Mouse (Mus musculus): ENCODE results near the gene Midn. TPM values are rescaled to one million over a fixed set of nuclear protein-coding genes. Genes with fewer than 3 reads are reported as not detected.
A peak's percentile ranks its signal among the peaks of the same experiment; 100 is the strongest.

Midn gene
- polyA plus RNA-seq, 1 experiment from 2014 or later, result 19.4 TPM

GRCm38 (mm10) chr10:80145896-80146295 lies 2.2 kb upstream of the Midn start:
- peaks cover 65% of the 10 kb centered on the region for H3K4me1 ChIP-seq
- peak overlapping the region; percentile 11; the same call in 1 of the 2 replicates for H3K9ac ChIP-seq (replicated peaks)
- H3K27me3 ChIP-seq (replicated peaks), result no peaks in the 10 kb centered on the region
- 0 out of 2 replicates have a peak overlapping the region, but pooled peaks have one; percentile 4 for H3K4me2 ChIP-seq
- H3K36me3 ChIP-seq, result peaks cover 25% of the 10 kb centered on the region
- no peak overlapping the region for H3K27ac ChIP-seq (replicated peaks)
- ATAC-seq (ENCODE audit: low FRiP score), result no peak
- no peak overlapping the region for H3K4me3 ChIP-seq (replicated peaks)
- WGBS, result 77% methylated on average over 6 of the region's 6 CpGs
- H3K9me3 ChIP-seq (replicated peaks), result no peaks in the 10 kb centered on the region

- Histone ChIP-seq H3K4me3 (replicated peaks) (no peak overlapping the region), H3K27me3 (replicated peaks) (no peaks in the 10 kb centered on the region), H3K27ac (replicated peaks) (peak overlapping the region; percentile 100; the same call in 1 of the 2 replicates), H3K4me2 (no peak overlapping the region), H3K36me3 (peaks cover 25% of the 10 kb centered on the region), H3K9ac (replicated peaks) (peak overlapping the region; percentile 15; the same call in 1 of the 2 replicates), H3K9me3 (replicated peaks) (no peaks in the 10 kb centered on the region), H3K4me1 (peaks cover 60% of the 10 kb centered on the region)
- no peak for ATAC-seq (ENCODE audit: low FRiP score)
- WGBS, result 82% methylated on average over 4 of the region's 4 CpGs
Measured at GRCm38 (mm10) chr10:80146568-80147011, 1.5 kb upstream of the Midn start.

GRCm38 (mm10) chr10:80147146-80147718 lies 840 bp upstream of the Midn start:
- Histone ChIP-seq H3K9me3 (replicated peaks) (no peaks in the 10 kb centered on the region), H3K9ac (replicated peaks) (peak overlapping the region; percentile 96), H3K36me3 (peaks cover 29% of the 10 kb centered on the region), H3K4me3 (replicated peaks) (peak overlapping the region; percentile 93), H3K4me1 (peaks cover 63% of the 10 kb centered on the region), H3K4me2 (peak overlapping the region; percentile 94), H3K27me3 (replicated peaks) (no peaks in the 10 kb centered on the region), H3K27ac (replicated peaks) (peak overlapping the region; percentile 100)
- no peak for ATAC-seq (ENCODE audit: low FRiP score)
- WGBS, result 70% methylated on average over 5 of the region's 5 CpGs

- no peaks in the 10 kb centered on the region for H3K27me3 ChIP-seq (replicated peaks)
- H3K4me1 ChIP-seq, result peaks cover 66% of the 10 kb centered on the region
- peak overlapping the region; percentile 93 for H3K4me3 ChIP-seq (replicated peaks)
- peaks cover 41% of the 10 kb centered on the region for H3K36me3 ChIP-seq
- ATAC-seq (ENCODE audit: low FRiP score), result peak; percentile 61
- H3K4me2 ChIP-seq, result peak overlapping the region; percentile 94
- H3K27ac ChIP-seq (replicated peaks), result peak overlapping the region; percentile 100
- H3K9me3 ChIP-seq (replicated peaks), result no peaks in the 10 kb centered on the region
- H3K9ac ChIP-seq (replicated peaks), result peak overlapping the region; percentile 96
- under 1% methylated on average over 55 of the region's 57 CpGs for WGBS
Measured at GRCm38 (mm10) chr10:80148610-80149290, 678 bp downstream of the Midn start.

GRCm38 (mm10) chr10:80149291-80150225 lies 1.5 kb downstream of the Midn start:
- H3K36me3 ChIP-seq, result peaks cover 42% of the 10 kb centered on the region
- H3K27ac ChIP-seq (replicated peaks), result peak overlapping the region; percentile 100
- under 1% methylated on average over 83 of the region's 88 CpGs for WGBS
- H3K9ac ChIP-seq (replicated peaks), result peak overlapping the region; percentile 97
- peaks cover 66% of the 10 kb centered on the region for H3K4me1 ChIP-seq
- H3K4me2 ChIP-seq, result peak overlapping the region; percentile 94
- no peaks in the 10 kb centered on the region for H3K9me3 ChIP-seq (replicated peaks)
- ATAC-seq (ENCODE audit: low FRiP score), result peak; percentile 89
- H3K27me3 ChIP-seq (replicated peaks), result no peaks in the 10 kb centered on the region
- peak overlapping the region; percentile 93 for H3K4me3 ChIP-seq (replicated peaks)

- Histone ChIP-seq H3K27me3 (replicated peaks) (no peaks in the 10 kb centered on the region), H3K4me2 (peak overlapping the region; percentile 94), H3K27ac (replicated peaks) (peak overlapping the region; percentile 100), H3K36me3 (peaks cover 43% of the 10 kb centered on the region), H3K9me3 (replicated peaks) (no peaks in the 10 kb centered on the region), H3K9ac (replicated peaks) (peak overlapping the region; percentile 97), H3K4me3 (replicated peaks) (peak overlapping the region; percentile 93), H3K4me1 (peaks cover 67% of the 10 kb centered on the region)
- ATAC-seq (ENCODE audit: low FRiP score), result no peak
- under 1% methylated on average over 59 of the region's 71 CpGs for WGBS
Measured at GRCm38 (mm10) chr10:80150226-80151210, 2.4 kb downstream of the Midn start.

- H3K9ac ChIP-seq (replicated peaks), result peak overlapping the region; percentile 97
- no peaks in the 10 kb centered on the region for H3K9me3 ChIP-seq (replicated peaks)
- peak overlapping the region; percentile 93 for H3K4me3 ChIP-seq (replicated peaks)
- H3K27me3 ChIP-seq (replicated peaks), result no peaks in the 10 kb centered on the region
- no peak for ATAC-seq (ENCODE audit: low FRiP score)
- under 1% methylated on average over 26 of the region's 26 CpGs for WGBS
- H3K36me3 ChIP-seq, result peaks cover 43% of the 10 kb centered on the region
- H3K4me1 ChIP-seq, result peaks cover 63% of the 10 kb centered on the region
- H3K4me2 ChIP-seq, result peak overlapping the region; percentile 94
- H3K27ac ChIP-seq (replicated peaks), result peak overlapping the region; percentile 100
Measured at GRCm38 (mm10) chr10:80151211-80152034, 3.4 kb downstream of the Midn start.

GRCm38 (mm10) chr10:80152071-80152872 lies 4.2 kb downstream of the Midn start:
- H3K27me3 ChIP-seq (replicated peaks), result no peaks in the 10 kb centered on the region
- peak overlapping the region; percentile 94 for H3K4me2 ChIP-seq
- H3K4me3 ChIP-seq (replicated peaks), result peak overlapping the region; percentile 93
- peak overlapping the region; percentile 100 for H3K27ac ChIP-seq (replicated peaks)
- peaks cover 51% of the 10 kb centered on the region for H3K36me3 ChIP-seq
- H3K4me1 ChIP-seq, result peaks cover 65% of the 10 kb centered on the region
- ATAC-seq (ENCODE audit: low FRiP score), result no peak
- 9% methylated on average over 15 of the region's 15 CpGs for WGBS
- no peaks in the 10 kb centered on the region for H3K9me3 ChIP-seq (replicated peaks)
- peak overlapping the region; percentile 97 for H3K9ac ChIP-seq (replicated peaks)

- Histone ChIP-seq H3K4me1 (peaks cover 61% of the 10 kb centered on the region), H3K36me3 (peaks cover 53% of the 10 kb centered on the region), H3K4me2 (peak overlapping the region; percentile 94), H3K9ac (replicated peaks) (peak overlapping the region; percentile 97), H3K4me3 (replicated peaks) (peak overlapping the region; percentile 93), H3K9me3 (replicated peaks) (no peaks in the 10 kb centered on the region), H3K27me3 (replicated peaks) (no peaks in the 10 kb centered on the region), H3K27ac (replicated peaks) (peak overlapping the region; percentile 100)
- ATAC-seq (ENCODE audit: low FRiP score), result no peak
- 37% methylated on average over 3 of the region's 3 CpGs for whole genome bisulfite sequencing
Measured at GRCm38 (mm10) chr10:80152873-80153260, 4.8 kb downstream of the Midn start.

Data from neural tube, embryonic 15.5 days (tissue).